Mouse (Mus musculus): ENCODE measurements around the gene Acer3.

DNA sequence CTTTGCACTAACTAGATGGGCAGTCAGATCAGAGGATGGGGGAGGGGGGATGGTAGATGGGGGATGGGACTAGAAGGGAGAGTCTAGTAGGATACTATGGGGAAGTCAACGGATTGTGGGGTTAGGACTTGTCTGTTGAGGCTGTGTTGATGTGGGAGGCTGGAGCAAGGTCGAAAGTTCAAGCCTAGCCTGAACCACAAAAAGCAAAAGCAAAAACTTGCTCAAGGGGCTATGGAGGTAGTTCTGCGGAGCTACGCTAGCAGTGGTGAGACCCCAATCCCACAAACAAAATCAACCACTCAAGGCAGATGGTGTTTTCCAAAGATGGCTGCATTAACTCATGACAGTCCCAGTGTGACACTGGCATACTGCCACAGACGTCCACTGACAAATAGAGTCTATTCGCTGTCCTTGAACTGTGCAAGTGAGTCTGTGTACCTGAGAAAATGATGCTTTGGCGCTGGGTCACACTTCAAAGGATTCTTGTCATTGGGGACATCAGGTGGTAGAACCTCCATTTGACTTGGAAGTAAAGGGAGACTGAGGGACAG lies 927 bp downstream of the Acer3 start:
- TF ChIP-seq CTCF (IDR thresholded peaks at IDR 0.05; ENCODE audit: extremely low read depth, insufficient read depth, insufficient read length, insufficient replicate concordance), result no peak
- TF ChIP-seq POLR2A (IDR thresholded peaks at IDR 0.05; ENCODE audit: low read depth, low read length), result no peak

All from spleen, adult 2 months (tissue).